Mouse (Mus musculus): Measurements from ENCODE around the gene Wdr86.

Gene Wdr86

DNA sequence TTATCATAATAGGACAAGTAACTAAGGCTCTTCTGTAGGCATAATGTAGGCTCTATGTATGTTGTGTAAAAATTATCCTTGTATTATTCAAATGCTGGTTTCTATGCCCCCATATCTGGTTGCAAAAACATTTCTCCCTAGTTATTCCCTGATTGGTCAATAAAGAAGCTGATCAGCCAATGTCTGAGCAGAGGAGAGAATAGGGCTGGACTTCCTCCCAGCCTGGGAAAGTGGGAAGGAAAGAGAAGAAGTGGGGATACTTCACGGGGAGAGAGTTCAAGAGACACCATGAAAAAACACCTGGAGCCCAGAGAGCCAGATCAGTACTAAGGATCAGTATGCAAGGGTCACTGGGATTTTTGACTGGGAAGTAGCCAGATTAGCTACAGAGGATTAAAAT, 49.1 kb downstream of the Wdr86 start:
- DNase-seq: no peak

DNA sequence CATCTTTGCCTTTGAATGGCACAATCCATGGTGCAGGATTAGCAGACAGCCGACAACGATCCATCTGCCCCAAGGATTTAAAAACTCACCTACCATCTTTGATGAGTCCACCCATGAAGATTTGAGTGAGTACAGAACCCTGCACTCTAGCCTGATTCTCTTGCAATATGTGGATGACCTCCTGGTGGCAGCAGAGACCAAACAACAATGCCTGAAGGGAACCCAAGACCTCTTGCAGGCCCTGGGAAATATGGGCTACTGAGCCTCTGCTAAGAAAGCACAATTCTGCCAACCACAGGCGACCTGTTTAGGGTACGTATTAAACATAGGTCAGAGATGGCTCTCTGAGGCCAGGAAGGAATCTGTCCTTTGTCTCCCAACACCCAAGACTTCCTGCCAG, 56.3 kb downstream of the Wdr86 start:
- peak; percentile 84 for DNase-seq
